Mouse (Mus musculus) midbrain, embryonic 15.5 days (tissue): ENCODE data around the gene Upp2. TPM values are rescaled to one million over a fixed set of nuclear protein-coding genes. Genes with fewer than 3 reads are reported as not detected.

ENCODE experiments used
- ATAC-seq: fragments of 200-750 bp; cut with Nextera tagmentation; replicated peaks from 2 replicates; pipeline ENCODE4 v1.8.0; 2017; ENCODE audit warnings: moderate TSS enrichment
- H3K27ac ChIP-seq: fragments of 300-500 bp; sonication (generic); 2 replicates; pipeline ENCODE4 v1.5.1; 2015; ENCODE audit warnings: mild to moderate bottlenecking, inconsistent platforms
- H3K27me3 ChIP-seq: fragments of 300-500 bp; sonication (generic); replicated peaks from 2 replicates; pipeline ENCODE4 v1.6.1; 2015; ENCODE audit warnings: inconsistent platforms
- H3K36me3 ChIP-seq: fragments of 300-500 bp; sonication (generic); replicated peaks from 2 replicates; pipeline ENCODE4 v1.6.1; 2015; ENCODE audit warnings: inconsistent platforms
- H3K4me1 ChIP-seq: fragments of 300-500 bp; sonication (generic); 2 replicates; pipeline ENCODE4 v1.6.1; 2015; ENCODE audit warnings: inconsistent platforms
- H3K4me2 ChIP-seq: fragments of 300-500 bp; sonication (generic); 2 replicates; pipeline ENCODE4 v1.6.1; 2015; ENCODE audit warnings: inconsistent platforms, mild to moderate bottlenecking, moderate library complexity
- H3K4me3 ChIP-seq: fragments of 300-500 bp; sonication (generic); 2 replicates; pipeline ENCODE4 v1.5.1; 2015; ENCODE audit warnings: mild to moderate bottlenecking, inconsistent platforms
- H3K9ac ChIP-seq: fragments of 300-500 bp; sonication (generic); 2 replicates; pipeline ENCODE4 v1.6.1; 2015; ENCODE audit warnings: mild to moderate bottlenecking, inconsistent platforms
- H3K9me3 ChIP-seq: fragments of 300-500 bp; sonication (generic); 2 replicates; pipeline ENCODE4 v1.6.1; 2016; ENCODE audit warnings: inconsistent platforms
- WGBS: fragments of 180-500 bp; shearing (Covaris S2); methylation state at CpG from one replicate; pipeline ENCODE4 v1.1.7; 2015; ENCODE audit warnings: mixed read lengths; 5-methylcytosine and 5-hydroxymethylcytosine counted together
- polyA plus RNA-seq: library from polyadenylated mRNA; unstranded; fragments of >200 nt; fragmentation: Nextera tagmentation; extraction: Ambion mirVana; gene quantifications from 2 replicates; pipeline ENCODE4 v1.2.1, GENCODE M21; 2015

Gene Upp2
- polyA plus RNA-seq, 1 experiment from 2014 or later = 15.2 TPM

DNA sequence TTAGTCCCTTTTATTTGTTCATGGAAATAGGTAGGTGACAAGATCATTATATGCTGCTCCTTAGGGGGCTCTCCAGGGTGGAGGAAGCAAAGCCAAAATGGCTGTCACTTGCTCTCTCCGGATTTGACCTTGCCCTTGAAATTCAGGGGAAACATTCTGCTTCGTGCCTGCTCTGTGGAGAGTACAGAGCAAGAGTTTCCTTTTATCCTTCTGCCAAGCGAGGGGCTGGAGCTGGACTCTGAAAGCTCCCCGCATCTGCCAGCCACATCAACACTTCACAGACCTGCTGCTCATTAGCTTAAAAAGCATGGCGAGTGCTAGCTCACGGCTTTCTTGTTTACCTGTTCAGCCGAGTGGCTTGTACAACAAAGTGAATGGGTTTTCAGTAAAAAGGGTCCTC, 220.3 kb downstream of the Upp2 start:
- Histone ChIP-seq H3K9ac (no peak overlapping the region), H3K27ac (no peak overlapping the region), H3K4me2 (no peak overlapping the region), H3K27me3 (no peaks in the 10 kb centered on the region), H3K36me3 (no peaks in the 10 kb centered on the region), H3K9me3 (no peaks in the 10 kb centered on the region), H3K4me1 (0 out of 2 replicates have a peak, but pooled peaks cover 4% of the 10 kb centered on the region), H3K4me3 (no peak overlapping the region)
- ATAC-seq = peak; percentile 43
- WGBS = 50% methylated on average over 7 of the region's 7 CpGs

DNA sequence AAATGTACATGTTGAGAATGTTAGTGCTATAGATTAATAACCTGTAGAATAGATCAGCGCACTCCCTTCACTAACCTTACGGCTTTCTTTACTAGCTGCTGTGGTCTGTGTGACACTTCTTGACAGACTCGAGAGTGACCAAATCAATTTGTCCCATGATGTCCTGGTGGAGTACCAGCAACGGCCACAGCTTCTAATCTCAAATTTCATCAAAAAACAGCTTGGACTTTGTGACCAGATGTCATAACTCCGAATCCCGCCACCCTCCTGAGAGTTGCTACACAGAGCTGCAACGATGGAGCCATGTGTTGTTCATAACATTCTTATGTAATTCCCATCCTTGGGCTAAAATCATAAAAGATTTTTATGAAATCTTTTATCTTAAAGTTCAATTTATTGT, 222.8 kb downstream of the Upp2 start:
- Histone ChIP-seq H3K36me3 (no peaks in the 10 kb centered on the region), H3K4me1 (0 out of 2 replicates have a peak, but pooled peaks cover 4% of the 10 kb centered on the region), H3K27me3 (no peaks in the 10 kb centered on the region), H3K4me2 (no peak overlapping the region), H3K9ac (no peak overlapping the region), H3K9me3 (no peaks in the 10 kb centered on the region), H3K4me3 (no peak overlapping the region), H3K27ac (no peak overlapping the region)
- WGBS = 86% methylated on average over 7 of the region's 7 CpGs
- ATAC-seq = no peak

DNA sequence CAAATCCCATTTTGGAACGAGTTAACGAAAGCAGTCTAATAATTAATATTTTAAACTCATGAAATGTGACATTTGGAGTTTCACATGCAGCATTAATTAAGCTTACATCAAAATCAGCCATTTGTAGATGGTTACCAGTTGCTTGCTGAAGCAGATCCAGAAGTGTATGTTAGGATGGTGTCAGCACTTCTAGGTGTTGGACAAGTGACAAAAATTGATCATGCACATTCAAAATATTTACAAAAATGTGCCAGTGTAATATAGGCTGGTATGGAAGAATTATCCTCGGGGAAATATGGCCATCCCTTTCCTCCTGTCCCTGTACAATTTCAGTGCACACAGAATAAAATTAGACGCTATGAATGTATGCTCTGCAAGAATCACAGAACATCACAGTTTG, 223.3 kb downstream of the Upp2 start:
- Histone ChIP-seq H3K27ac (no peak overlapping the region), H3K4me2 (no peak overlapping the region), H3K4me3 (no peak overlapping the region), H3K4me1 (0 out of 2 replicates have a peak, but pooled peaks cover 4% of the 10 kb centered on the region), H3K36me3 (no peaks in the 10 kb centered on the region), H3K27me3 (no peaks in the 10 kb centered on the region), H3K9me3 (no peaks in the 10 kb centered on the region), H3K9ac (no peak overlapping the region)
- no peak for ATAC-seq
- WGBS = 82% methylated on average over 4 of the region's 4 CpGs

DNA sequence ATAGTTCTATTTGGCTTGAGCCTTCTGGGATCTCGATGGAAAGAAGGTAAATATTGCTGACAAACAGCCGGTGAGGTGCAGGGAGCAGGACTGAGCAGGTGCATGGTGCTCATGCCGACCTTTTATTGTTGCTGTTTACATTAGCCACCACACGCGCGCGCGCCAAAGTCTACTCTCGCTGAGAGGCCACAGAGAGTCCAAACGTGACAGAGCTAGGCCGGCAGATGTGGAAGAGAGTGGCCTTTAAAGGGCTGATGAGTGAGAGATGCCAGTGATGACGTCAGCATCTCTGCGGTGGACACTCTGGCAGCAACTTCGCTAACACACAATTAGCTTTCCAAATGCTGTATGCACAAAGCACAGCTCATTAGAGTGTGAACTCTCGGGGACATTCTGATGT, 227.4 kb downstream of the Upp2 start:
- 0 out of 2 replicates have a peak, but pooled peaks have one; percentile 45 for ATAC-seq
- Histone ChIP-seq H3K4me1 (no peaks in the 10 kb centered on the region), H3K9me3 (no peaks in the 10 kb centered on the region)

DNA sequence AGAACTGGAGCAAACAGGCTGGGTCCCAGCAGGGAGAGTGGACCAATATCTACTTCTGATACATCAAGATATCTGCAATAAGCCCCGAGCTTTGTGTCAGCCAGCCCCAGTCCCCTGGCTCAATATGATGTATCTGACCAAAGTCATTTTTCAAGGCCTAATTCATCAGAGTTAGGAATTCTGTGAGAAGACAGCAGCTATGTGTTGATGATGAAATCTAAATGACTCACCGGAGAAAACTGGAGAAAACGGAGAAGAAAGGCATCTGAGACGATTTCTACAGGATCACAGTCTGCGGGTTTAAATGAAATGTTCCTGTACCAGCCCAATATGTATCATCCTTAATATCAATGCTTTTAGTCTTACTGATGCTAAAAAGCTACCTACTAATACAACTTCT, 228.3 kb downstream of the Upp2 start:
- no peak overlapping the region for H3K4me2 ChIP-seq
- H3K4me1 ChIP-seq = no peaks in the 10 kb centered on the region
- no peaks in the 10 kb centered on the region for H3K36me3 ChIP-seq
- WGBS = 92% methylated on average over 5 of the region's 5 CpGs
- no peak overlapping the region for H3K27ac ChIP-seq
- H3K9ac ChIP-seq = no peak overlapping the region
- ATAC-seq = no peak
- H3K4me3 ChIP-seq = no peak overlapping the region
- no peaks in the 10 kb centered on the region for H3K9me3 ChIP-seq
- no peaks in the 10 kb centered on the region for H3K27me3 ChIP-seq

More for the DNA sequence above, 227.4 kb downstream of the Upp2 start:
- Histone ChIP-seq H3K27ac (no peak overlapping the region), H3K4me2 (no peak overlapping the region), H3K4me3 (no peak overlapping the region), H3K27me3 (no peaks in the 10 kb centered on the region), H3K9ac (no peak overlapping the region), H3K36me3 (no peaks in the 10 kb centered on the region)
- 83% methylated on average over 15 of the region's 15 CpGs for WGBS

DNA sequence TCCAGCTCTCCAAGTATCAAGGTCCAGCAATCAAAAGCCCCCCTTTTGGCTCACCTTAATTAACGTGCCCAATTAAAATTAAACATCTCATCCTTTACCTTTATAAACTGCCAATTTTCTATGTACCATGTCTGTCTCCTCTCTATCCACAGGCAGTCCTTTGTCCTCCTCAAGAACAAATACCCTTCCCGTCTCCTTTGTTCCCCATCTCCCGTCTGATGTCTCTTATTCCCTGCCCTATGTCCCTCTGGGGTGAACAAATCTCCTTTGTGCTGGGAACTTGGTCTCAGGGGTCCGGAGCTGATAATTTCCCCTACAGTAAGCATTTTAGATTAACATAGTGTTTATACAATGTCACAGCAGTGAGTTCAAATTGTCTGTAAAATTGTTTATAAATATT, 230.4 kb downstream of the Upp2 start:
- Histone ChIP-seq H3K36me3 (no peaks in the 10 kb centered on the region), H3K27ac (no peak overlapping the region), H3K9ac (no peak overlapping the region), H3K4me2 (no peak overlapping the region), H3K4me3 (no peak overlapping the region), H3K27me3 (no peaks in the 10 kb centered on the region), H3K4me1 (no peaks in the 10 kb centered on the region), H3K9me3 (no peaks in the 10 kb centered on the region)
- no peak for ATAC-seq
- WGBS = 26% methylated on average over 4 of the region's 4 CpGs

DNA sequence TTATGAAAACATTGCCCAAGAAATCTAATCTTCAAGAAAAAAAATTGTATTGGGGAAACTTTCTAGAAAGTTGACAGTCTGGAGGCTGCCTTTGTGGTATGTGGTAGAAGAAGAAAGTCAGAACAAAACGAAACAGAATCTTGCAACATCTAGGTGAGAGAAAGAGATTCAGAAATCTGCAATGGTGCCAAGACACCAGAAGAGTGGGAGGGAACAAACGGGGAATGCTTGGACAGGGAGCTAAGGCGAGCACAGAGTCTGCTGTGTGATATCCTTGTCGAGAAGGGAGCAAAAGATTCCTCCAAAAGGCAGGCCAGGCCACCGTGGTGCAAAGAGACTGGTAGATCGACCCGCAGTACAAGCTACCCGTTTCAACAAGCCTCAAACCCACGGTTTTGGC, 232.0 kb downstream of the Upp2 start:
- WGBS = 88% methylated on average over 9 of the region's 9 CpGs
- Histone ChIP-seq H3K4me1 (no peaks in the 10 kb centered on the region), H3K4me3 (no peak overlapping the region), H3K36me3 (no peaks in the 10 kb centered on the region), H3K27me3 (no peaks in the 10 kb centered on the region), H3K4me2 (no peak overlapping the region), H3K9me3 (no peaks in the 10 kb centered on the region), H3K27ac (no peak overlapping the region), H3K9ac (no peak overlapping the region)
- ATAC-seq = no peak

DNA sequence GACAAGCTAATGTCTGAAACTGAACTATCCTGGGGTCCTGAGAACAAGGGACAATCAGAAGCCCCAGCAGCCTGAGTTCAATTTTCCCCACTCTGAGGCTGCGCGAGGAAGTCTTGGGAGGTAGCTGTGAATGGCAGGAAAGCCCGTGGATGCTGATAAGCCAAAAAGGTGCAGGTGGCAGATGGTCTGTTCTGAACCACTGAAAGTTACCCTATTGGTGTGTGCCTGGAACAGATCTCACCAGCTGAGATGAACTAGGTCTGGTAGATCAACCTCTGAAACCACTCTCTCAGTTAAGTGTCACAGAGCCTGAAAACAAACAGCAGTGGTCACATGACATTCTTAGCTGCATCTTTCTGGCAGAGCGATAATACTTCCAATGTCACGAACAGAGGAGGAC, 232.5 kb downstream of the Upp2 start:
- H3K4me3 ChIP-seq = no peak overlapping the region
- H3K27ac ChIP-seq = no peak overlapping the region
- H3K36me3 ChIP-seq = no peaks in the 10 kb centered on the region
- H3K9ac ChIP-seq = no peak overlapping the region
- H3K4me1 ChIP-seq = no peaks in the 10 kb centered on the region
- no peak for ATAC-seq
- H3K9me3 ChIP-seq = no peaks in the 10 kb centered on the region
- no peaks in the 10 kb centered on the region for H3K27me3 ChIP-seq
- no peak overlapping the region for H3K4me2 ChIP-seq
- WGBS = 93% methylated on average over 5 of the region's 5 CpGs

DNA sequence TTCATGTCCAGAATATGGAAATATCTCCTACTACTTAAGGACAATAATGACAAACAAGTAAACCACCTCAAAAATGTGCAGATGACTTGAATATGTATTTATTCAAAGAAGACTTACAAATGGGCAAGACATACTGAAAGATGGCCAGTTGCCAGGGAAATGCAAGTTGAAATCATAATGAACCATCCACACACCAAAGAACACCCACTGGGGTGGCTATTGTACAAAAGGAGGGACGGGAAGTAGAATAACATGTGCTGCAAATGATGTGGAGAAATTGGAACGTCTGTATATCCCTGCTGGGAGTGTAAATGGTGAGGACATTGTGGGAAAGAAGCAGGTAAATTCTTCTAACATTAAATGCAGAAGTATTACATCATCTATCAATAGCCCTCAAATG, 245.8 kb downstream of the Upp2 start:
- Histone ChIP-seq H3K9ac (no peak overlapping the region), H3K27ac (no peak overlapping the region), H3K36me3 (no peaks in the 10 kb centered on the region), H3K27me3 (no peaks in the 10 kb centered on the region), H3K9me3 (no peaks in the 10 kb centered on the region), H3K4me1 (no peaks in the 10 kb centered on the region), H3K4me3 (no peak overlapping the region), H3K4me2 (no peak overlapping the region)
- ATAC-seq = no peak; the same call in 1 of the 2 replicates
- 28% methylated on average over 2 of the region's 2 CpGs for WGBS

DNA sequence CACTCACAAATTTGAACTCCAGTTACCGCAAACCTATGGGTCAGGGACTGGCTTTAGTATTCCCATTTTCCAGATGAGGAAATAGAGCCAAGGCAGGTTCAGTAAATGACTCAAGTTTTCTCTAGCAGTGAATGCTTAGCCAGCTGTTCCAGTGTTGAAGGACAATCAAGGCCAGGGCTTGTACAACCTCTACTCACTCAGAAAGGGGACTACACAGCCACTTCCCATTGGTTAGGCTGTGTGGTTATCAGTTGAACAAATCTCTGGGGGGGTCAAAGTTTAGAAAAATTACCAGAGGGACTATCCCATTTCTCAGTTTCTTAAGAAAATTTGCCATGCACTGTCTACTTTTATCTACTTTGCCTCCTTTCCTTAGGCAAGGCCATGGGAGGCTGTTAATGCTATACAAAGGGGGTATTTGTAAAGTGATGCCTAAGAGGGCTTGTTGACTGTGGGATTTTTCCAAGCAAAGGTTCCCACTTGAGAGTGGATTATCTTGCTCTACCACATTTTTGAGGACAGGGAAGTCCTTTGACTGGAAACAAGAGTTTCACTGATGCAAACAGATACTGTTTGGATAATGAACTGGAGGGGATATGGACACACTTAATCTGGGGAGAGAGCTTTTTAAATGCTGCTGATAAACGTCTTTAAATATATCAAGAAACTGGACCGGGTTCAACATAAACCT, 262.0 kb downstream of the Upp2 start:
- Histone ChIP-seq H3K4me3 (no peak overlapping the region), H3K9ac (no peak overlapping the region), H3K27ac (no peak overlapping the region), H3K36me3 (no peaks in the 10 kb centered on the region), H3K27me3 (no peaks in the 10 kb centered on the region), H3K4me1 (no peaks in the 10 kb centered on the region), H3K9me3 (no peaks in the 10 kb centered on the region), H3K4me2 (no peak overlapping the region)
- WGBS = 68% methylated on average over 3 of the region's 3 CpGs
- no peak for ATAC-seq

DNA sequence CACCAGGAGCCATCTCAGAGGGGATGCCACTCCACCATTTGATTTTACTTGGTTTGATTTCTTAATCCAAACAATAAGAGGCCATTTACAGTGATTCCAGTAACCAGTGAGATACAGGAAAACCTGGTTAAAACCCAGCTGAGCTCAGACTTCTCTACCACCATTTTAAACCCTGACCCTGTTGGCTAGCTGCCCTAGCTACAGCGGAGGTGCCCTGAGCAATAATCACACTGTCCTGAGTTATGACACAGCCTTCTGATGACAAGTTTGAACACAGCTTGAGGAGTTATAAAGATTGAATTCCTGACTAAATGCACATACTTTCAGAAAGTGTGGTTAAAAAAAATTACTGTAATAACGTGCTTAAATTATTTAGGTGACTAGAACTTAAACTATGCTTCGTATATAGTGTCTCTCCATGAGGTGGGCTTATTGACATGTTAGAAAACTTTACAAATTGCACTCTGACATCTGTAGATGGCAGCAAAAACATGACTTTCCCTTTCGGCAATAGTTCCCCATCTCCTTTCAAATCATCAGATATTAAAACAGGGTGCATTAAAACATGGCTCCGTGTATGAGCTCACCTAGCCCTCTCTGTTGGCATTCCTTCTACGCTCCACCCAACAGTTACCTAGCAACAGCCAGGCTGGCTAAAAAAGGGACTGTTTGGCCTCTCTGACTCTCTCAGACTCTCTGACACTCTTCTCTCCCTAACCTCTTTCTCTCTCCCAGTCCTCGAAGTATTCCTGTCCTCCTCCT, 263.1 kb downstream of the Upp2 start:
- H3K36me3 ChIP-seq = no peaks in the 10 kb centered on the region
- ATAC-seq = peak; percentile 76
- no peaks in the 10 kb centered on the region for H3K27me3 ChIP-seq
- no peak overlapping the region for H3K9ac ChIP-seq
- H3K9me3 ChIP-seq = no peaks in the 10 kb centered on the region
- WGBS = 62% methylated on average over 7 of the region's 7 CpGs
- no peak overlapping the region for H3K27ac ChIP-seq
- no peak overlapping the region for H3K4me3 ChIP-seq
- H3K4me1 ChIP-seq = no peaks in the 10 kb centered on the region
- H3K4me2 ChIP-seq = no peak overlapping the region

DNA sequence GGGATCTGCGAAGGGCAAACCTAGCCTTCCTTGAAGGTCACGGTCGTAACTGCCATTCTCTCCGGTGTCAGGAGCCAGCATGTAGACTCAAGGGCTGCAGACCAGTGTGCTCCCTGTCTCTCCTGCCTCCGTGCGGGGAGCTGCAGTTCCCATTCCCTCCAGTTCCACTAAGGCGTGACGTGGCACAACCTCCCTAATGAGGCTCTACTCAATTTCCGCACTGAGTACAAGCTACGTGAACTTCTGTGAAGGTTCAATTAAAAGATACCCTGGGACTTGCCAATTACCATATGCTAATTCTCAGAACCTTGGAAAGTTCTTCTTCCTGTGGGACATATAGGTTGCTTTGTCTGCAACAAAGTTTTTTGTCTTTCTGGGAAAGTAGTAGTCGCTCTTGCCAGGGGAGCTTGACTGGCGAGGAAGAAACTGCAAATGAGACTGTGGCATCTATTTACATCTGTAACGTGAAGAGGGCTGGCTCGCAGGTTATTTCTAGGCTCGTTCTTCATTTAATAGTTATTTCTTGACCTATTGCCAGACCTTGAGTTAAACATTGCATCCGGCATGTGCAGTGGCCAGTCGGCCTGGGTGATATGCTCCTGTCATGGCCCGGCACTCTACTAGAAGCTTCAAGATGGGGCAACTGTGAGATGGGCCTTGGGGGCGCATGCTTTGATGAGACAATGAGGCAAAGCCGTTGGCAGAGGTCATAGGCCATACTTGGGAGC, 265.3 kb downstream of the Upp2 start:
- H3K27ac ChIP-seq = no peak overlapping the region
- H3K4me3 ChIP-seq = no peak overlapping the region
- ATAC-seq = no peak
- no peak overlapping the region for H3K9ac ChIP-seq
- WGBS = 90% methylated on average over 20 of the region's 20 CpGs
- H3K9me3 ChIP-seq = no peaks in the 10 kb centered on the region
- no peaks in the 10 kb centered on the region for H3K36me3 ChIP-seq
- no peaks in the 10 kb centered on the region for H3K4me1 ChIP-seq
- no peaks in the 10 kb centered on the region for H3K27me3 ChIP-seq
- H3K4me2 ChIP-seq = no peak overlapping the region
